Mouse (Mus musculus): ENCODE data around the gene Slc39a11. TPM values are rescaled to one million over a fixed set of nuclear protein-coding genes. Genes with fewer than 3 reads are reported as not detected.
"Not testable (repeated sequence)": the region's sequence is repeated elsewhere in the genome, so short reads cannot be mapped to it uniquely, and the experiment has no call there.

Slc39a11 gene
- polyA plus RNA-seq, 1 experiment = 14.7 TPM

DNA sequence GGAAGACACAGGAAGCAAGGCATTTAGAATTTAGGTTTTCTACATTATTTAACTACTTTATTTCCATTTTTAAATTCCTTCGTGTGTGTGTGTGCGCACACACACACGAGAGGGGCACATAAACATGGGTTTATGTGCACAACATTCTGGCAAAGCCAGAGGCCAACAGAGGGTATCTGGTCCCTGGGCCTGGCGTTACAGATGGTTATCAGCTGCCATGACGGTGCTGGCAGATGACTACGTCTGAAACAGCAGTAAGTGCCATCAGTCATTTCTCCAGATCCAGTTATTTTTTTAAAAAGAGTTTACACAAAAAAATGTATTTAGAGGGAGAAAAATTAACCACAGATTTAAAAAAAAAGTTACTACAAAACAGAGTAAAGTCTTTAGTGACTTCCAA is 16.3 kb upstream of the Slc39a11 start:
- H3K4me1 ChIP-seq (ENCODE audit: control insufficient read depth, insufficient read depth, low read length) = peaks cover 5% of the 10 kb centered on the region
- TF ChIP-seq CTCF (IDR thresholded peaks at IDR 0.05; ENCODE audit: control insufficient read depth, insufficient read depth, low read length) = no peak
- no peak for TF ChIP-seq POLR2A (IDR thresholded peaks at IDR 0.05; ENCODE audit: borderline replicate concordance, control insufficient read depth, low read depth, low read length)
- WGBS = 41% methylated on average over 6 of the region's 6 CpGs
- H3K27ac ChIP-seq (ENCODE audit: control insufficient read depth, insufficient read depth, low read depth, low read length, poor library complexity) = no peak overlapping the region
- no peak overlapping the region for H3K4me3 ChIP-seq (replicated peaks; ENCODE audit: control insufficient read depth, low read depth, low read length)

- Histone ChIP-seq H3K27ac (ENCODE audit: control insufficient read depth, insufficient read depth, low read depth, low read length, poor library complexity) (no peak overlapping the region), H3K4me3 (replicated peaks; ENCODE audit: control insufficient read depth, low read depth, low read length) (no peak overlapping the region), H3K4me1 (ENCODE audit: control insufficient read depth, insufficient read depth, low read length) (peaks cover 3% of the 10 kb centered on the region)
- WGBS = 87% methylated on average over 2 of the region's 2 CpGs
- no peak for TF ChIP-seq CTCF (IDR thresholded peaks at IDR 0.05; ENCODE audit: control insufficient read depth, insufficient read depth, low read length)
- TF ChIP-seq POLR2A (IDR thresholded peaks at IDR 0.05; ENCODE audit: borderline replicate concordance, control insufficient read depth, low read depth, low read length) = no peak
These were observed 14.4 kb upstream of the Slc39a11 start for GRCm38 (mm10) chr11:113664279-113664678.

DNA sequence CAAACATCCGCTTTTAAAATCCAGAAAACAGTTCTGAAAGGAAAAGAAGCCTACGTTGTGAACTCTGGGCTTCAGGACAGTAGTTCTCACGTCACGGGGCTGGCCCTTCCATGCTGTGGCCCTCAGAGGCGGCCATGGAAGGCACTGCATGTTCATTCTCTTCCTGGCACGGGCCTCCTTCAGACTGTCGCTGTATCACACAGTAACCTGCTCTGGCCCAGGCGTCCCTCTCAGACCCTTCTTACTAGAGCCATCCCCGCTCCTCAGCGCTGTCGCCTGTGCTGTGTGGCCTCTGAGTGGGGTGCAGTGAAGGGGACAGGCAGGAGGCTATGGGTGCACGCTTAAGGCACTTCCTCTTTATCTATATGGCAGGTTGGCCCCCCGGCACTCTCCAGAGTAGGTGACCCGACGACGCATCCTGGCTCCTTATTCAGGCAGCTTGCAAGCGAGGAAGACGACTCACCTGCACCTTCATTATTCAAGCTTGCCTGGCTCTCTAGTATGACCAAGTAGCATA is 12.0 kb upstream of the Slc39a11 start:
- Histone ChIP-seq H3K4me1 (ENCODE audit: control insufficient read depth, insufficient read depth, low read length) (no peaks in the 10 kb centered on the region; the same call in 1 of the 2 replicates), H3K27ac (ENCODE audit: control insufficient read depth, insufficient read depth, low read depth, low read length, poor library complexity) (no peak overlapping the region; the same call in 1 of the 2 replicates), H3K4me3 (replicated peaks; ENCODE audit: control insufficient read depth, low read depth, low read length) (no peak overlapping the region)
- TF ChIP-seq CTCF (IDR thresholded peaks at IDR 0.05; ENCODE audit: control insufficient read depth, insufficient read depth, low read length) (no peak), POLR2A (IDR thresholded peaks at IDR 0.05; ENCODE audit: borderline replicate concordance, control insufficient read depth, low read depth, low read length) (no peak)
- WGBS = 68% methylated on average over 18 of the region's 18 CpGs

DNA sequence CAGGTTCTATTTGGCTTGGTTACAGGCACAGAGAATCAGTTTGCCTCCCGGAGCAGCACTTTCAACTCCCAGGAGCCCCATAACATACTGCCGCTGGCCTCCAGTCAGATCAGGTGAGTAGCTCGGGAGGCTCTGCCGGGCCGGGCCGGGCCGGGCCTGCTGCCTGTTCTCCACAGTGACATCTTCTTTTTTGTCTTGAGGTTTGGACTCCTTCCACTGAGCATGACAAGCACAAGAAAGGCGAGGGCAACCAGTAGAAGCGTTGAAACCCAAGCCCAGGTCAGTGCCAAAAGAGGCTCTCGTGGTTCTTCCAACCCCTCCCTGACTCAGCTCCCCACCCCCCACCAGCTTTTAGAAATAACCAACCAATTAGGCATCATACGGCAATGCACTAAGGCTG is 11.1 kb upstream of the Slc39a11 start:
- Histone ChIP-seq H3K27ac (ENCODE audit: control insufficient read depth, insufficient read depth, low read depth, low read length, poor library complexity) (no peak overlapping the region), H3K4me3 (replicated peaks; ENCODE audit: control insufficient read depth, low read depth, low read length) (no peak overlapping the region), H3K4me1 (ENCODE audit: control insufficient read depth, insufficient read depth, low read length) (no peaks in the 10 kb centered on the region)
- WGBS = 29% methylated on average over 11 of the region's 11 CpGs
- TF ChIP-seq POLR2A (IDR thresholded peaks at IDR 0.05; ENCODE audit: borderline replicate concordance, control insufficient read depth, low read depth, low read length) (no peak), CTCF (IDR thresholded peaks at IDR 0.05; ENCODE audit: control insufficient read depth, insufficient read depth, low read length) (no peak)

- not testable (repeated sequence) for H3K27ac ChIP-seq (ENCODE audit: control insufficient read depth, insufficient read depth, low read depth, low read length, poor library complexity); H3K4me3 ChIP-seq (replicated peaks; ENCODE audit: control insufficient read depth, low read depth, low read length); H3K4me1 ChIP-seq (ENCODE audit: control insufficient read depth, insufficient read depth, low read length)
- WGBS = 90% methylated on average over 3 of the region's 3 CpGs
These were observed 10.3 kb upstream of the Slc39a11 start for GRCm38 (mm10) chr11:113660213-113660612.

GRCm38 (mm10) chr11:113658763-113659162 is 8.9 kb upstream of the Slc39a11 start:
- WGBS = 93% methylated on average over 4 of the region's 4 CpGs
- Histone ChIP-seq H3K4me3 (replicated peaks; ENCODE audit: control insufficient read depth, low read depth, low read length) (no peak overlapping the region), H3K27ac (ENCODE audit: control insufficient read depth, insufficient read depth, low read depth, low read length, poor library complexity) (no peak overlapping the region), H3K4me1 (ENCODE audit: control insufficient read depth, insufficient read depth, low read length) (no peaks in the 10 kb centered on the region)
- TF ChIP-seq CTCF (IDR thresholded peaks at IDR 0.05; ENCODE audit: control insufficient read depth, insufficient read depth, low read length) (no peak), POLR2A (IDR thresholded peaks at IDR 0.05; ENCODE audit: borderline replicate concordance, control insufficient read depth, low read depth, low read length) (no peak)

- H3K4me1 ChIP-seq (ENCODE audit: control insufficient read depth, insufficient read depth, low read length) = no peaks in the 10 kb centered on the region
- WGBS = 85% methylated on average over 8 of the region's 8 CpGs
- TF ChIP-seq CTCF (IDR thresholded peaks at IDR 0.05; ENCODE audit: control insufficient read depth, insufficient read depth, low read length) (no peak), POLR2A (IDR thresholded peaks at IDR 0.05; ENCODE audit: borderline replicate concordance, control insufficient read depth, low read depth, low read length) (no peak)
- no peak overlapping the region for H3K27ac ChIP-seq (ENCODE audit: control insufficient read depth, insufficient read depth, low read depth, low read length, poor library complexity)
- H3K4me3 ChIP-seq (replicated peaks; ENCODE audit: control insufficient read depth, low read depth, low read length) = no peak overlapping the region
These were observed 8.4 kb upstream of the Slc39a11 start for GRCm38 (mm10) chr11:113658319-113658718.

GRCm38 (mm10) chr11:113657221-113657620 is 7.3 kb upstream of the Slc39a11 start:
- Histone ChIP-seq H3K4me1 (ENCODE audit: control insufficient read depth, insufficient read depth, low read length) (no peaks in the 10 kb centered on the region), H3K27ac (ENCODE audit: control insufficient read depth, insufficient read depth, low read depth, low read length, poor library complexity) (no peak overlapping the region), H3K4me3 (replicated peaks; ENCODE audit: control insufficient read depth, low read depth, low read length) (no peak overlapping the region)
- TF ChIP-seq POLR2A (IDR thresholded peaks at IDR 0.05; ENCODE audit: borderline replicate concordance, control insufficient read depth, low read depth, low read length) (no peak), CTCF (IDR thresholded peaks at IDR 0.05; ENCODE audit: control insufficient read depth, insufficient read depth, low read length) (no peak)
- WGBS = 70% methylated on average over 4 of the region's 4 CpGs

DNA sequence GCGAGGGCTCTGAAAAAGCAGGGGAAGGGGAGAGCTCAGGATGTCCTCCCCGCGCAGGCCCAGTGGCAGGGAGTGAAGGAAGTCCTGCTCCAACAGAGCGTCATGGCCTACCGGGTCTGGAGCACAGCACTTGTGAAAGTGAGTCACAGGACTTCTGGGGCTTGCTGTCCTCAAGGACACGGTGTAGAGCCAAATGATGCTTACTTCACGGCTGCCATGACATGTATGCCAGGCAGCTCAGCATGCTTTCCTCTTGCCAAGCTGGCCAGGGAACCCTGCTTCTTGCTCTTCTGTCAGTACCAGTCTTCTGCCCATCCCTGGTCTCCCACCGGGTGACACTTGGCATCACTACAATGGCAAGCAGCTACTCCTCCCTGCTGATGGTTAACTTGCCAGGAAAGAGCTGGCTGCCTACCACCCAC is 6.6 kb upstream of the Slc39a11 start:
- 92% methylated on average over 8 of the region's 8 CpGs for WGBS
- TF ChIP-seq POLR2A (IDR thresholded peaks at IDR 0.05; ENCODE audit: borderline replicate concordance, control insufficient read depth, low read depth, low read length) (no peak), CTCF (IDR thresholded peaks at IDR 0.05; ENCODE audit: control insufficient read depth, insufficient read depth, low read length) (no peak)

More for the DNA sequence above, 6.6 kb upstream of the Slc39a11 start:
- H3K4me1 ChIP-seq (ENCODE audit: control insufficient read depth, insufficient read depth, low read length) = no peaks in the 10 kb centered on the region
- no peak overlapping the region for H3K4me3 ChIP-seq (replicated peaks; ENCODE audit: control insufficient read depth, low read depth, low read length)
- no peak overlapping the region for H3K27ac ChIP-seq (ENCODE audit: control insufficient read depth, insufficient read depth, low read depth, low read length, poor library complexity)
